Comparison of ENCODE assay signal across 21 mouse cellular contexts in the genomic region with DNA sequence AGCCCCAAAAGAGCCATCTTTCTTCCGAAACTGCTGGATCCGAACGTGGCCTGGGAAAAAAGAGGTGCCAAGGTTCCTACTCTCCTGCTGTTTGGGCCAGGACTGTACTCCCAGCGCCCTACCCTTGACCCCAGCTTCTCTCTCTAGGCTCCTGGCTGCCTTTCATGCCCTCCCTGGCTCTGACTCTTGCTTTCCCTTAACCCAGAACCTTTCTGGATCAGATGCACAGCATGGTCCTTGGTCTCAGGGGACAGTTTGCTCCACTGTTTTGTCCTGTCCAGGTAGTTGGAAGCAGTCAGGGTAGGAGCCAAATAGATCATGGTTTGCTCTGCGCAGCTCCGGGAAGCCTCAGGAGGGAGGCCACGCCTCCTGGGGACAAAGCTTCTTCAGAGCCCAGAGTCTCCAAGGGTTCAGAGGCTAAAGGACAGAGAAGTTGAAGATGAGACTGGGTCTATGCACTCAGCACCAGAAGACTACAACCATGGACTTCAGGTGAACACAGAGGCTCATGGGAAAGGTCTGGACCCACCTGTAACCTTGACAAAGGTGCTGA. TPM values are rescaled to one million over a fixed set of nuclear protein-coding genes. Genes with fewer than 3 reads are reported as not detected.
"Had no signal": no experiment of that assay in that cellular context is flagged by ENCODE, and none has a peak within 500 bp of the region (broad histone marks: within the 10 kb centered on the region; RNA-seq: fewer than 3 reads in every experiment).

No protein-coding gene starts in this region.

- H3K27me3 ChIP-seq: neural tube, embryonic 13.5 days; neural tube, embryonic 15.5 days; stomach, embryonic 15.5 days had no signal

- H3K4me1 ChIP-seq: neural tube, embryonic 13.5 days; neural tube, embryonic 15.5 days; stomach, embryonic 15.5 days had no signal

- DNase-seq: retina, postnatal 1 day; right cerebral cortex, adult 18-20 months; right cerebral cortex, postnatal 14 days; right cerebral cortex, postnatal 25 days; right cerebral cortex, postnatal 4 days; spleen, adult 18-20 months; thymus, adult 18-20 months; thymus, adult 2 months; thymus, postnatal 14 days; thymus, postnatal 25 days; thymus, postnatal 36 days; thymus, postnatal 4 days had no signal

- H3K9ac ChIP-seq: neural tube, embryonic 13.5 days; neural tube, embryonic 15.5 days; stomach, embryonic 15.5 days had no signal

- H3K9me3 ChIP-seq: neural tube, embryonic 13.5 days; neural tube, embryonic 15.5 days; stomach, embryonic 15.5 days had no signal

- H3K36me3 ChIP-seq: neural tube, embryonic 13.5 days; neural tube, embryonic 15.5 days; stomach, embryonic 15.5 days had no signal

- H3K4me3 ChIP-seq: neural tube, embryonic 13.5 days; neural tube, embryonic 15.5 days; stomach, embryonic 15.5 days had no signal

- H3K4me2 ChIP-seq: neural tube, embryonic 13.5 days; neural tube, embryonic 15.5 days; stomach, embryonic 15.5 days had no signal

- H3K27ac ChIP-seq: neural tube, embryonic 13.5 days; neural tube, embryonic 15.5 days; stomach, embryonic 15.5 days; stomach, postnatal 0 days had no signal

RNA-seq across cellular contexts. Expression of a gene that starts 10.5 kb away (rescaled TPM):
- total RNA-seq: neutrophil, adult 5-6 weeks had no signal
- polyA plus RNA-seq: neural tube, embryonic 13.5 days; neural tube, embryonic 14.5 days; neural tube, embryonic 15.5 days; stomach, embryonic 14.5 days; stomach, postnatal 0 days; thymus, postnatal 0 days; urinary bladder, adult 2 months had no signal
